Mouse (Mus musculus) hindbrain, embryonic 16.5 days (tissue): ENCODE data around the gene Dlgap3. TPM values are rescaled to one million over a fixed set of nuclear protein-coding genes. Genes with fewer than 3 reads are reported as not detected.

Experiments
- ATAC-seq: fragments of 200-750 bp; cut with Nextera tagmentation; 2 replicates; pipeline ENCODE4 v1.8.0; 2017; ENCODE audit warnings: moderate TSS enrichment, moderate library complexity
- H3K27ac ChIP-seq: fragments of 300-500 bp; sonication (generic); 2 replicates; pipeline ENCODE4 v1.5.1; 2014; ENCODE audit warnings: low read depth, mild to moderate bottlenecking, control low read depth, low read length, moderate library complexity
- H3K27me3 ChIP-seq: fragments of 300-500 bp; sonication (generic); replicated peaks from 2 replicates; pipeline ENCODE4 v1.6.1; 2014; ENCODE audit warnings: low read length; ENCODE audit not compliant: control insufficient read depth, insufficient read depth
- H3K36me3 ChIP-seq: fragments of 300-500 bp; sonication (generic); 2 replicates; pipeline ENCODE4 v1.6.1; 2014; ENCODE audit warnings: mild to moderate bottlenecking, low read length, moderate library complexity, mixed read lengths; ENCODE audit not compliant: control insufficient read depth, insufficient read depth
- H3K4me1 ChIP-seq: fragments of 300-500 bp; sonication (generic); 2 replicates; pipeline ENCODE4 v1.6.1; 2014; ENCODE audit warnings: low read depth, low read length; ENCODE audit not compliant: control insufficient read depth, insufficient read depth
- H3K4me2 ChIP-seq: fragments of 300-500 bp; sonication (generic); 2 replicates; pipeline ENCODE4 v1.6.1; 2014; ENCODE audit warnings: mild to moderate bottlenecking, low read length, control low read depth, moderate library complexity
- H3K4me3 ChIP-seq: fragments of 300-500 bp; sonication (generic); 2 replicates; pipeline ENCODE4 v1.5.1; 2014; ENCODE audit warnings: mild to moderate bottlenecking, low read length, control low read depth, moderate library complexity
- H3K9ac ChIP-seq: fragments of 300-500 bp; sonication (generic); 2 replicates; pipeline ENCODE4 v1.6.1; 2014; ENCODE audit warnings: low read depth, mild to moderate bottlenecking, control low read depth, low read length, moderate library complexity
- H3K9me3 ChIP-seq: fragments of 300-500 bp; sonication (generic); 2 replicates; pipeline ENCODE4 v1.6.1; 2014; ENCODE audit warnings: mild to moderate bottlenecking, low read length, moderate library complexity; ENCODE audit not compliant: control insufficient read depth
- WGBS: fragments of 180-500 bp; shearing (Covaris S2); extraction: QIAGEN DNeasy Blood & Tissue Kit; methylation state at CpG from one replicate; pipeline ENCODE4 v1.1.7; 2014; 5-methylcytosine and 5-hydroxymethylcytosine counted together
- polyA plus RNA-seq: library from polyadenylated mRNA; unstranded; fragments of >200 nt; fragmentation: Nextera tagmentation; extraction: Ambion mirVana; gene quantifications from 2 replicates; pipeline ENCODE4 v1.2.1, GENCODE M21; 2015

The Dlgap3 gene
- polyA plus RNA-seq, 1 experiment from 2014 or later: 21.0 TPM

GRCm38 (mm10) chr4:127258186-127258897 lies 89.3 kb downstream of the Dlgap3 start:
- H3K27me3 ChIP-seq: no peaks in the 10 kb centered on the region
- H3K9ac ChIP-seq: no peak overlapping the region
- no peak overlapping the region for H3K27ac ChIP-seq
- H3K9me3 ChIP-seq: no peaks in the 10 kb centered on the region
- H3K4me3 ChIP-seq: no peak overlapping the region
- no peaks in the 10 kb centered on the region for H3K4me1 ChIP-seq
- H3K36me3 ChIP-seq: no peaks in the 10 kb centered on the region
- H3K4me2 ChIP-seq: no peak overlapping the region
- ATAC-seq: no peak
- WGBS: 61% methylated on average over 12 of the region's 12 CpGs

- 88% methylated on average over 14 of the region's 14 CpGs for WGBS
- H3K4me3 ChIP-seq: no peak overlapping the region
Observed at GRCm38 (mm10) chr4:127261601-127262000, 92.6 kb downstream of the Dlgap3 start.

DNA sequence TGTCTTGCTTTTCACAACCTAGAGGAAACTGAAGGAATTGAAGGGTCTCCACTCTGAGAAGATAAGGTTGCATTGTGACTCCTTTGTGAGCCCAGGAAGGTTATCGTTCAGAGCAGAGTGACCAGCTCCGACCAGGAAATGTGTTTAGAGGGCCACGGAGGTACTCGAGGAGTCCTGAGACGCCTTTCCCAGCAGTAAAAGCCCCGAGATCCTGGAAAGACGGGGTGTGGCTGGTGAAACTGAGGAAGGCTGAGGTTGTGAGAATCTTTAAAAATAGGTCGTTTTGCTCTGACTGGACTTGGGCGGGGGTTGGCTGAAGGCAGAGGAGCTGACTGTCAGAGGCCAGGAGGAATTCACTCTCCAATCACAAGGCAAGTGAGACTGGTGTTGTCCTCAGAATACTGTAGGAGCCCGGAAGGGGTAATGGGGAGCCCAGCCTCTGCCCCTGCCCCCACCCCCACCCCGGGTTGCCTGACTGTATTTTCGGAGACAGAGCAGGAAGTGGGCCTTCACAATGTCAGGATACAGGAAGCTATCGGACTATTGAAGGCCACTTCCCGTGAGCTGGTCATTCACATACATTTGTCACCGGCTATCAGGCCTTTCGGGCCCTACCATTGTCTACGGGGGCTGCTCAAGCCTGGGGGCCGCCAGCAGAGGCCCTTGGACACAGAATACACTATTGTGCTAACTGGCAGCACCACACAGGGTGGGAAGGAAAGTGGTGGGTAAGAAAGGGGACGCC lies 94.6 kb downstream of the Dlgap3 start:
- H3K36me3 ChIP-seq: no peaks in the 10 kb centered on the region
- H3K27me3 ChIP-seq: no peaks in the 10 kb centered on the region
- ATAC-seq: no peak
- no peaks in the 10 kb centered on the region for H3K4me1 ChIP-seq
- H3K27ac ChIP-seq: no peak overlapping the region
- no peaks in the 10 kb centered on the region for H3K9me3 ChIP-seq
- no peak overlapping the region for H3K9ac ChIP-seq
- no peak overlapping the region for H3K4me2 ChIP-seq
- no peak overlapping the region for H3K4me3 ChIP-seq
- 59% methylated on average over 19 of the region's 19 CpGs for WGBS

More at GRCm38 (mm10) chr4:127261601-127262000, 92.6 kb downstream of the Dlgap3 start:
- H3K4me1 ChIP-seq: no peaks in the 10 kb centered on the region
- no peak for ATAC-seq
- no peak overlapping the region for H3K9ac ChIP-seq
- no peak overlapping the region for H3K27ac ChIP-seq
- H3K36me3 ChIP-seq: no peaks in the 10 kb centered on the region
- H3K27me3 ChIP-seq: no peaks in the 10 kb centered on the region
- no peak overlapping the region for H3K4me2 ChIP-seq
- no peaks in the 10 kb centered on the region for H3K9me3 ChIP-seq

DNA sequence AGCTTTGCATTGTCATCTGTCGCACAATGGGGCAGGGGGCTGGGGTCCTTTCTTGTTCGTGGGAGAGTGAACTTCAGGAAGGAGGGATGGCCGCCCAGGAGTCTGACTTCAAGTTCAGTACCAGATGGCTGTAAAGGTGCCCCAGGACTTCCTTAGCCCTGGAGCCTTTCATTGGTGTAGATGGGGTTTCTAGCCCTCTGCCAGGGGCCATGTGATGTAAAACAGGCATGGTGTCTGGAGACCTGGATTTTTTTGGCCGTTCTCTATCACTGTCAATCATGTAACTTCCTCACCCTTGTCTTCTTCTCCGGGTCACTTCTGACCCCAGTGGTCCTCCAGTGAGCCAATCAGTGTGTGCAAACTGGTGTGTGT lies 95.2 kb downstream of the Dlgap3 start:
- H3K4me2 ChIP-seq: no peak overlapping the region
- ATAC-seq: no peak
- no peaks in the 10 kb centered on the region for H3K4me1 ChIP-seq
- no peaks in the 10 kb centered on the region for H3K27me3 ChIP-seq
- WGBS: 32% methylated on average over 5 of the region's 5 CpGs
- no peaks in the 10 kb centered on the region for H3K36me3 ChIP-seq
- H3K9me3 ChIP-seq: no peaks in the 10 kb centered on the region
- no peak overlapping the region for H3K4me3 ChIP-seq
- no peak overlapping the region for H3K9ac ChIP-seq
- no peak overlapping the region for H3K27ac ChIP-seq

DNA sequence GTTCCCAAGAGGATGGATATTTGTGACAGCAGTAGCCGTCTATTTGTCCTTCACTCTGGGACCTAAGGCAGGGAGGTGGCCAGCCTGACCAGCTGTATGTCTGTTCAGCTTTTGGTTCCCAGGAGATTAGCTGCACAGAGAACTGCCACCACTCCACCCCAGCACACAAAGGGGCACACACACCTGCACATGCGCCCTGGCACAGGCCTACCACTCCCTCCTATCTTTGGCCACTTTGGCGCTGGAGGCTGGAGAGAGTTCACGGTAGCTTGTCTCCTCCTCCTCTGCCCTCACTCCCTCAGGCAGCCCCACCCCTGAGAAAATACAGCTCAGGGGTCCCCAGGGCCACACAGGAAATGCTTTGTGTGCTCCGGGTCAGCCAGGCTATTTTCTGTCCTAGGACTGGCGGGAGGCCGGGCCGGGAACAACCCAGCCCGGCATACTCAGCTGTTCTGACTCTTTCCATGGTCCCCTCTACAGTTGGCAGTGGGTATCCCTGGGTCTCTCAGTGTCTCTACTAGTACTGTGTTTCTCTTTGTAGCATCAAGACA lies 109.5 kb downstream of the Dlgap3 start:
- no peaks in the 10 kb centered on the region for H3K36me3 ChIP-seq
- H3K4me2 ChIP-seq: no peak overlapping the region
- no peaks in the 10 kb centered on the region for H3K27me3 ChIP-seq
- no peak overlapping the region for H3K9ac ChIP-seq
- no peaks in the 10 kb centered on the region for H3K9me3 ChIP-seq
- H3K27ac ChIP-seq: no peak overlapping the region
- H3K4me3 ChIP-seq: no peak overlapping the region
- ATAC-seq: no peak
- 61% methylated on average over 9 of the region's 9 CpGs for WGBS
- no peaks in the 10 kb centered on the region for H3K4me1 ChIP-seq

GRCm38 (mm10) chr4:127279241-127279640 lies 110.2 kb downstream of the Dlgap3 start:
- Histone ChIP-seq H3K4me2 (no peak overlapping the region), H3K9me3 (no peaks in the 10 kb centered on the region), H3K9ac (no peak overlapping the region), H3K27me3 (no peaks in the 10 kb centered on the region), H3K36me3 (no peaks in the 10 kb centered on the region), H3K4me3 (no peak overlapping the region), H3K27ac (no peak overlapping the region), H3K4me1 (no peaks in the 10 kb centered on the region)
- 75% methylated on average over 9 of the region's 9 CpGs for WGBS
- no peak for ATAC-seq

Other genes starting within 250 kb of the Dlgap3 start
- gene Zmym4, start 201.1 kb upstream of the Dlgap3 start, polyA plus RNA-seq: 23.2 and 25.5 TPM in 2 replicates
- gene Sfpq, start 147.9 kb upstream of the Dlgap3 start, polyA plus RNA-seq: 46.2 and 50.7 TPM in 2 replicates
- gene Zmym1, start 108.1 kb upstream of the Dlgap3 start, polyA plus RNA-seq: 24.5 and 28.4 TPM in 2 replicates
- 30.6 and 35.0 TPM in 2 replicates for gene Zmym6, start 91.8 kb upstream of the Dlgap3 start, polyA plus RNA-seq
- gene Tmem35b, start 45.5 kb upstream of the Dlgap3 start, polyA plus RNA-seq: 16.9 and 17.5 TPM in 2 replicates
- gene Smim12, start 74.6 kb downstream of the Dlgap3 start, polyA plus RNA-seq: 61.4 and 61.6 TPM in 2 replicates
- gene Gja4, start 144.8 kb downstream of the Dlgap3 start, polyA plus RNA-seq: 20.4 and 26.1 TPM in 2 replicates
- gene Gjb3, start 161.6 kb downstream of the Dlgap3 start, polyA plus RNA-seq: 0.15 and 0.19 TPM in 2 replicates
- gene Gjb4, start 184.9 kb downstream of the Dlgap3 start, polyA plus RNA-seq: 0.14 TPM in 1 of 2 replicates, not detected in the other
- 0.20 and 0.34 TPM in 2 replicates for gene Gjb5, start 189.0 kb downstream of the Dlgap3 start, polyA plus RNA-seq